Mouse (Mus musculus) limb, embryonic 15.5 days (tissue): ENCODE data around the gene Ccdc59. TPM values are rescaled to one million over a fixed set of nuclear protein-coding genes. Genes with fewer than 3 reads are reported as not detected.

Experiments used
- ATAC-seq: fragments of 200-750 bp; cut with Nextera tagmentation; 2 replicates; pipeline ENCODE4 v1.8.0; 2017; ENCODE audit warnings: low read depth, moderate TSS enrichment; ENCODE audit not compliant: insufficient number of reproducible peaks, low FRiP score, low TSS enrichment
- H3K27ac ChIP-seq: fragments of 300-500 bp; sonication (generic); 2 replicates; pipeline ENCODE4 v1.5.1; 2015; ENCODE audit warnings: moderate library complexity, mild to moderate bottlenecking, inconsistent platforms
- H3K27me3 ChIP-seq: fragments of 300-500 bp; sonication (generic); 2 replicates; pipeline ENCODE4 v1.6.1; 2015; ENCODE audit warnings: inconsistent platforms
- H3K36me3 ChIP-seq: fragments of 300-500 bp; sonication (generic); 2 replicates; pipeline ENCODE4 v1.6.1; 2015; ENCODE audit warnings: inconsistent platforms
- H3K4me1 ChIP-seq: fragments of 300-500 bp; sonication (generic); 2 replicates; pipeline ENCODE4 v1.6.1; 2015; ENCODE audit warnings: inconsistent platforms
- H3K4me2 ChIP-seq: fragments of 300-500 bp; sonication (generic); 2 replicates; pipeline ENCODE4 v1.6.1; 2015; ENCODE audit warnings: mild to moderate bottlenecking, inconsistent platforms
- H3K4me3 ChIP-seq: fragments of 300-500 bp; sonication (generic); 2 replicates; pipeline ENCODE4 v1.5.1; 2015; ENCODE audit warnings: mild to moderate bottlenecking, inconsistent platforms
- H3K9ac ChIP-seq: fragments of 300-500 bp; sonication (generic); 2 replicates; pipeline ENCODE4 v1.6.1; 2015; ENCODE audit warnings: inconsistent platforms
- H3K9me3 ChIP-seq: fragments of 300-500 bp; sonication (generic); 2 replicates; pipeline ENCODE4 v1.6.1; 2016; ENCODE audit warnings: inconsistent platforms
- WGBS: fragments of 180-500 bp; shearing (Covaris S2); methylation state at CpG from one replicate; pipeline ENCODE4 v1.1.7; 2015; 5-methylcytosine and 5-hydroxymethylcytosine counted together
- polyA plus RNA-seq: library from polyadenylated mRNA; unstranded; fragments of >200 nt; fragmentation: Nextera tagmentation; extraction: Ambion mirVana; gene quantifications from 2 replicates; pipeline ENCODE4 v1.2.1, GENCODE M21; 2015

Ccdc59 gene
- polyA plus RNA-seq, result 60.0 and 62.8 TPM in 2 replicates

- no peaks in the 10 kb centered on the region for H3K27me3 ChIP-seq
- peaks cover 35% of the 10 kb centered on the region for H3K36me3 ChIP-seq
- peak within 1 kb of the TSS; percentile 97 for H3K27ac ChIP-seq
- under 1% methylated on average over 90 of the region's 90 CpGs for WGBS
- H3K9ac ChIP-seq, result peak within 1 kb of the TSS; percentile 81
- ATAC-seq, result peak; percentile 98
- no peaks in the 10 kb centered on the region for H3K9me3 ChIP-seq
- peak within 1 kb of the TSS; percentile 57 for H3K4me2 ChIP-seq
- H3K4me1 ChIP-seq, result peaks cover 10% of the 10 kb centered on the region
- H3K4me3 ChIP-seq, result peak within 1 kb of the TSS; percentile 84
Measured at GRCm38 (mm10) chr10:105840928-105841888, at the start of gene Ccdc59, which contains the start of gene Mettl25. TSS of gene Ccdc59 (plus strand) at chr10:105841067. TSS of gene Mettl25 (minus strand) at chr10:105841380.

DNA sequence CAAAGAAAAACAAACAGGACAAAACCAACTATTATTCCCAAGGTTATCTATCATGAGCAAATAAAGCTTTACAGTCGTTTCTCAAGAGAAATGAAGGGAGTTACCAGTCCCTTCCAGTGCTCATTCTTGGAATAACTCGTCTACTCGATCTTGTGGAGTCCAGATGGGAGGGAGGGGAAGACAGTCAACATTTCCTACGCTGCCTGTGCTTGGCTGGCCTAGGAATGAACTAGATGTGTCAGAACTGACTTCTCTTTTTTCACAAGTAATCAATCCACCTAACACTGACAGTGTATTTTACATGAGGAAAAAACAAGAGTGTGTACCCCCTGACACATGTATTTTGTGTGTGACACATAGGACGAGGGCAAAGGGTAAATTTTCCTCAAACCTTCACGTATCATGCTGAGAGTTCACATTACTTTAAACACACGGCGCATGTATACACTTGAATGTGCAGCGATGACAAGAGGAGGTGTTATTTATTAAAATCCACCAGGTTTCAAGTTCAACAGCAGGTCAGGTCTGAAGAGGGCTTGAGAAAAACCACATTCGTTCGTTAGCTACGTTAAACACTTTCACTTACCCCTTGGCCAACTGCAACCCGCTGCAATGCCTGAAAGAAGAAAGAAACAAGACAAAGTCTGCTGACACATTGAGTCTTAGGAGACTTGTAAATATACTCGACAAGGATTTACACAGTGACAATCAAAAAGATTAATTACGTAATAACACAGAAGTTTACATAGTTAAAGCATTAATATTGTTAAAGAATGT, 46.9 kb upstream of the Ccdc59 start:
- 52% methylated on average over 15 of the region's 15 CpGs for WGBS
- no peak for ATAC-seq
- no peaks in the 10 kb centered on the region for H3K36me3 ChIP-seq
- no peak overlapping the region for H3K9ac ChIP-seq
- no peak overlapping the region for H3K27ac ChIP-seq
- H3K4me1 ChIP-seq, result no peaks in the 10 kb centered on the region
- no peaks in the 10 kb centered on the region for H3K9me3 ChIP-seq
- no peak overlapping the region for H3K4me2 ChIP-seq
- no peaks in the 10 kb centered on the region for H3K27me3 ChIP-seq
- no peak overlapping the region for H3K4me3 ChIP-seq

GRCm38 (mm10) chr10:105797250-105797924, 43.5 kb upstream of the Ccdc59 start:
- no peaks in the 10 kb centered on the region for H3K36me3 ChIP-seq
- 55% methylated on average over 8 of the region's 8 CpGs for WGBS
- H3K4me2 ChIP-seq, result no peak overlapping the region
- no peak overlapping the region for H3K9ac ChIP-seq
- peaks cover 5% of the 10 kb centered on the region; the same call in 1 of the 2 replicates for H3K4me1 ChIP-seq
- H3K4me3 ChIP-seq, result no peak overlapping the region
- no peak for ATAC-seq
- H3K27me3 ChIP-seq, result no peaks in the 10 kb centered on the region
- no peaks in the 10 kb centered on the region for H3K9me3 ChIP-seq
- no peak overlapping the region for H3K27ac ChIP-seq

DNA sequence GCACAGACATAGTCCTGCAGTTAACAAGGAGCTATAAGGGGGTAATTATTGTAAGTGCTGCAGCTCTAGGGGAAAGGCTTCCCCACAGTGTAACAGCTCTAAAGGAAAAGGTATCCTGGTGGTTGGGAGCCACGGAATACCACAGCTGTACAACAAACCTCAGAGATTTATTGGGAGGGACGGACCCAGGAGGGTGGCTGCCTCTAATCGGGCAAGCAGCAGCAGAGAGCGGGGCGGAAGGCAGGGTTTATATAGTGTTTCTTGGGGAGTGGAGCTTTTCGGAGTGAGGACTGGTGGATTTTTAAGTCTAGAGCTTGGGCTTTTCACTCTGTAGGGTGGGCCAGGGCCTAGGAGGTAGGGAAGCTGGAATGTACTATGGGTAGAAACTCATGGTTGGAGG, 39.7 kb upstream of the Ccdc59 start:
- Histone ChIP-seq H3K9me3 (no peaks in the 10 kb centered on the region), H3K9ac (no peak overlapping the region), H3K36me3 (no peaks in the 10 kb centered on the region), H3K4me3 (no peak overlapping the region), H3K27me3 (no peaks in the 10 kb centered on the region), H3K4me1 (peaks cover 5% of the 10 kb centered on the region; the same call in 1 of the 2 replicates), H3K4me2 (no peak overlapping the region), H3K27ac (0 out of 2 replicates have a peak overlapping the region, but pooled peaks have one; percentile 11)
- 0 out of 2 replicates have a peak, but pooled peaks have one; percentile 24 for ATAC-seq
- WGBS, result 20% methylated on average over 6 of the region's 6 CpGs

- Histone ChIP-seq H3K4me3 (no peak overlapping the region), H3K9me3 (no peaks in the 10 kb centered on the region), H3K27me3 (no peaks in the 10 kb centered on the region), H3K36me3 (no peaks in the 10 kb centered on the region), H3K4me1 (peaks cover 5% of the 10 kb centered on the region; the same call in 1 of the 2 replicates), H3K4me2 (no peak overlapping the region), H3K9ac (no peak overlapping the region), H3K27ac (no peak overlapping the region)
- 82% methylated on average over 6 of the region's 6 CpGs for WGBS
- no peak for ATAC-seq
Measured at GRCm38 (mm10) chr10:105802132-105802531, 38.7 kb upstream of the Ccdc59 start.

DNA sequence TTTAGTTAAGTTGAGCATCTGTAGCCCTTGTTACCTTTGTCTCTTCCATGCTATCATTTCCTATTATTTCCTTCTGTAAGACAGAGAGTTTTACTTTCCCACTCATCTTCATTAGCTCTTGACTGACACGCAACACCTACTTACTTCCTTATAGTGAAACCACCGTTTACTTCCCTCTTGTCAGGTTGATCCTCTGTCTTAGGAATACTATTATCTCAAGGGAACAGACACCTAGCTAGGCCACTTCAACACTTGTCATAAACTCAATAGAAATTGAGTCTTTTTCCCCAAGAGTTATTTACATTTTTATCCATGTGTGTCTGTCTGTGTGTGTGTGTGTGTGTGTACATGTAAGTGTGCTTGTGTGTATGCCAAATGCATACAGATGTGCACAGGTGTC, 37.4 kb upstream of the Ccdc59 start:
- no peak for ATAC-seq
- Histone ChIP-seq H3K36me3 (no peaks in the 10 kb centered on the region), H3K9me3 (no peaks in the 10 kb centered on the region), H3K4me2 (no peak overlapping the region), H3K27ac (no peak overlapping the region), H3K4me3 (no peak overlapping the region), H3K9ac (no peak overlapping the region), H3K27me3 (no peaks in the 10 kb centered on the region), H3K4me1 (peaks cover 5% of the 10 kb centered on the region; the same call in 1 of the 2 replicates)
- 80% methylated on average over 2 of the region's 2 CpGs for WGBS

GRCm38 (mm10) chr10:105806259-105807010, 34.4 kb upstream of the Ccdc59 start:
- Histone ChIP-seq H3K9me3 (no peaks in the 10 kb centered on the region), H3K36me3 (no peaks in the 10 kb centered on the region), H3K4me3 (no peak overlapping the region), H3K4me2 (no peak overlapping the region), H3K27ac (no peak overlapping the region), H3K9ac (no peak overlapping the region), H3K4me1 (peaks cover under 1% of the 10 kb centered on the region; the same call in 1 of the 2 replicates), H3K27me3 (no peaks in the 10 kb centered on the region)
- no peak for ATAC-seq
- 41% methylated on average over 7 of the region's 7 CpGs for WGBS

GRCm38 (mm10) chr10:105834627-105835228, 6.1 kb upstream of the Ccdc59 start:
- no peaks in the 10 kb centered on the region for H3K4me1 ChIP-seq
- no peak overlapping the region for H3K4me3 ChIP-seq
- no peaks in the 10 kb centered on the region for H3K27me3 ChIP-seq
- H3K9me3 ChIP-seq, result no peaks in the 10 kb centered on the region
- ATAC-seq, result no peak
- H3K36me3 ChIP-seq, result peaks cover 4% of the 10 kb centered on the region; the same call in 1 of the 2 replicates
- H3K9ac ChIP-seq, result no peak overlapping the region
- H3K4me2 ChIP-seq, result no peak overlapping the region
- 64% methylated on average over 10 of the region's 10 CpGs for WGBS
- H3K27ac ChIP-seq, result no peak overlapping the region

DNA sequence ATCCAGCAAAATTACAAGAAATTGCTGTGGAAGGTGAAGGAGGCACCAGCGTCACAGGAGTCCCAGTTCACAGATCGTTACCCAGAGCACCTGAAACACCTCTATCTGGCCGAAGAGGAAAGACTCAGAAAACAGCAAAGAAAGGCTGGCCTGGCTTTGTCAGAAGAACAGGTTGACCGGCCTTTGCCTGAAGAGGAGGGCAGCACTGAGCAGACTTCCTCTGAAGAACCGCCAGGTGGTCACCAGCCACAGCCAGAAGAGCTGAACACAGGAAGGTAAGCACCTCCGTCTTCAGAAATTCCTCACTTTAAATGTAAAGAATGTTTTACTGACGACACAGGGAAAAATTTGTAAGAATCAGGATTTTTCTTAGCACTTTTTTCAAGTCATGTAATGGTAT, 1.7 kb downstream of the Ccdc59 start:
- 84% methylated on average over 7 of the region's 7 CpGs for WGBS
- Histone ChIP-seq H3K9ac (no peak overlapping the region), H3K27ac (no peak overlapping the region), H3K4me2 (peak overlapping the region; percentile 57; the same call in 1 of the 2 replicates), H3K27me3 (no peaks in the 10 kb centered on the region), H3K4me1 (peaks cover 10% of the 10 kb centered on the region), H3K4me3 (0 out of 2 replicates have a peak overlapping the region, but pooled peaks have one; percentile 84), H3K36me3 (peaks cover 44% of the 10 kb centered on the region), H3K9me3 (no peaks in the 10 kb centered on the region)
- no peak for ATAC-seq

DNA sequence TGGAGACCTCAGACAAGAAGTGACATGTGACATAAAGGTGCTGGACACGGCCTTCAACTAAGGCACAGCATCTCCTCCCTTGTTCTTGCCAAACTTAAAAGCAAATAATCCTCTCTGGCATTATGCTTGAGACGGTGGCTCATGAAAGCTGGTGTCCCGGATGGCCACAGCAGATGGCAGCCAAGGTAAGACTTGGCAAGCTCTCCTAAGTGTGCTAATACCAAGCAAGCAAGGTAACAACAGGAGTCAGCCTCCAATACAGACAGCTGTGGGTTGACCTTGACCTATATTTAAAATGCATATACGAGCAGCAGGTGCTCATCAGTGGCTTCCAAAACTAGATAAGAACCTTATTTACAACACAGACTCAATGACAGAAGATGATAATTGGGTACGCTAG, 9.4 kb downstream of the Ccdc59 start:
- no peak overlapping the region for H3K9ac ChIP-seq
- peaks cover 43% of the 10 kb centered on the region for H3K36me3 ChIP-seq
- no peak overlapping the region for H3K27ac ChIP-seq
- H3K9me3 ChIP-seq, result no peaks in the 10 kb centered on the region
- no peaks in the 10 kb centered on the region for H3K27me3 ChIP-seq
- 85% methylated on average over 5 of the region's 5 CpGs for WGBS
- no peak overlapping the region for H3K4me3 ChIP-seq
- ATAC-seq, result no peak
- no peak overlapping the region for H3K4me2 ChIP-seq
- H3K4me1 ChIP-seq, result no peaks in the 10 kb centered on the region
